Mouse (Mus musculus): Measurements from ENCODE around the gene Cntrob.

Cntrob gene

GRCm38 (mm10) chr11:69298231-69298630 lies 25.3 kb downstream of the Cntrob start:
- DNase-seq (ENCODE audit: low read depth, low spot score), result no peak

- DNase-seq (ENCODE audit: low read depth, low spot score), result no peak
Observed at GRCm38 (mm10) chr11:69297799-69298198, 25.8 kb downstream of the Cntrob start.

- no peak for DNase-seq (ENCODE audit: low read depth, low spot score)
Observed at GRCm38 (mm10) chr11:69295286-69295685, 28.3 kb downstream of the Cntrob start.

GRCm38 (mm10) chr11:69291111-69291510 lies 32.5 kb downstream of the Cntrob start:
- no peak for DNase-seq (ENCODE audit: low read depth, low spot score)

GRCm38 (mm10) chr11:69277267-69277666 lies 46.3 kb downstream of the Cntrob start:
- no peak for DNase-seq (ENCODE audit: low read depth, low spot score)

- DNase-seq (ENCODE audit: low read depth, low spot score), result peak; percentile 42
Observed at GRCm38 (mm10) chr11:69276081-69276480, 47.5 kb downstream of the Cntrob start.

- no peak for DNase-seq (ENCODE audit: low read depth, low spot score)
Observed at GRCm38 (mm10) chr11:69275650-69276049, 47.9 kb downstream of the Cntrob start.

- DNase-seq (ENCODE audit: low read depth, low spot score), result peak; percentile 92
Observed at GRCm38 (mm10) chr11:69272122-69272740, 51.3 kb downstream of the Cntrob start.

- DNase-seq (ENCODE audit: low read depth, low spot score), result peak; percentile 89
Observed at GRCm38 (mm10) chr11:69269575-69269974, 54.0 kb downstream of the Cntrob start.

GRCm38 (mm10) chr11:69268100-69268499 lies 55.5 kb downstream of the Cntrob start:
- DNase-seq (ENCODE audit: low read depth, low spot score), result no peak

GRCm38 (mm10) chr11:69267341-69267740 lies 56.2 kb downstream of the Cntrob start:
- peak; percentile 69 for DNase-seq (ENCODE audit: low read depth, low spot score)

- DNase-seq (ENCODE audit: low read depth, low spot score), result no peak
Observed at GRCm38 (mm10) chr11:69266253-69266652, 57.3 kb downstream of the Cntrob start.

GRCm38 (mm10) chr11:69265410-69265809 lies 58.2 kb downstream of the Cntrob start:
- no peak for DNase-seq (ENCODE audit: low read depth, low spot score)

- no peak for DNase-seq (ENCODE audit: low read depth, low spot score)
Observed at GRCm38 (mm10) chr11:69264276-69264675, 59.3 kb downstream of the Cntrob start.

GRCm38 (mm10) chr11:69260111-69260510 lies 63.5 kb downstream of the Cntrob start:
- DNase-seq (ENCODE audit: low read depth, low spot score), result peak; percentile 85

GRCm38 (mm10) chr11:69258287-69258686 lies 65.3 kb downstream of the Cntrob start:
- peak; percentile 71 for DNase-seq (ENCODE audit: low read depth, low spot score)

GRCm38 (mm10) chr11:69257807-69258206 lies 65.8 kb downstream of the Cntrob start:
- peak; percentile 86 for DNase-seq (ENCODE audit: low read depth, low spot score)

- DNase-seq (ENCODE audit: low read depth, low spot score), result no peak
Observed at GRCm38 (mm10) chr11:69257072-69257471, 66.5 kb downstream of the Cntrob start.

GRCm38 (mm10) chr11:69254808-69255207 lies 68.8 kb downstream of the Cntrob start:
- DNase-seq (ENCODE audit: low read depth, low spot score), result no peak

- DNase-seq (ENCODE audit: low read depth, low spot score), result peak; percentile 55
Observed at GRCm38 (mm10) chr11:69253131-69253530, 70.4 kb downstream of the Cntrob start.

GRCm38 (mm10) chr11:69251953-69252352 lies 71.6 kb downstream of the Cntrob start:
- DNase-seq (ENCODE audit: low read depth, low spot score), result no peak

GRCm38 (mm10) chr11:69251135-69251842 lies 72.3 kb downstream of the Cntrob start:
- DNase-seq (ENCODE audit: low read depth, low spot score), result no peak

- DNase-seq (ENCODE audit: low read depth, low spot score), result no peak
Observed at GRCm38 (mm10) chr11:69250106-69250505, 73.5 kb downstream of the Cntrob start.

All from 3T3-L1 (cell line).